Mouse (Mus musculus): ENCODE results near the gene Ndufb10. TPM values are rescaled to one million over a fixed set of nuclear protein-coding genes. Genes with fewer than 3 reads are reported as not detected.

The Ndufb10 gene
- total RNA-seq, 2 experiments from 2014 or later, result 74.1 to 124 TPM

DNA sequence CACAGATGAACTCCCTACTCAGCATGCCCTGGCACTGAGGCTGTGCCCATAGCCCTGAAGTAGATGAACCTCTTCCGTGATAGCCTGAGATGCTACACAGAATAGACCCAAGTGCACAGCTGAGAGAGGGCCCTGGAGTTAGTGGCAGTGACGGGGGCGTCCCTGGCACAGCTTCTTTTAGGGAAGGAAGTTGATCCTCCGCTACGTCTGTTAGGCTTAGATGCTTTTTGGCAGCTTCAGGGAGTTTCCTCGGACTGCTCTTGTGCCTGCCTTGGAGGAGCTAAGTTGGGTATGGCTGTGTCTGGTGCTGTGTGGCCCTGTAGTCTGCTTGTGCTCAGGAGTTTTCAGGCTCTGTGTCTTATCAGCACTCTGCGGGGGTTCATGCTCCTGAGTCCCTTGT, 50.0 kb downstream of the Ndufb10 start:
- ATAC-seq (replicated peaks; ENCODE audit: low FRiP score, poor library complexity, severe bottlenecking), result no peak

DNA sequence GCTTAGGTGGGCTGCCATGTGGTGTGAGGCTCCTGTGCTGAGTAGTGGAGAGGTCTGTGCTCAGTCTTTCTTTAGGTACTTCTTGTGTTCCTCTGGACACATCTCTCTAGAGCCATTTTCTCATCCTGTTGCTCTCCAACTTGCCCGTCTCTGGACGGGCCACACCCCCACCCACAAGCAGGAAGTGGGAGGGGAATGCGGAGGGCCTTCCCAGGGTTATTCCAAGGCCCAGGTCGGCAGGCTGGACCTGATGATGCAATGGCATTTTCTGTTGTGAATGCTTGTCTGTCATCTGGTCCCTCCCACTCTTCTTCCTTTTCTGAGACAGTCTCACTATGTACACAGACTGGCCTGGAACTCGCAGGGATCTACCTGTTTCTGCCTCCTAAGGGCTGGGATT, 52.1 kb downstream of the Ndufb10 start:
- ATAC-seq (replicated peaks; ENCODE audit: low FRiP score, poor library complexity, severe bottlenecking), result no peak

Other genes starting within 250 kb of the Ndufb10 start
- gene Mlst8, start 245.4 kb downstream of the Ndufb10 start, total RNA-seq (2015; ENCODE audit: low replicate concordance), result 5.9 and 15.8 TPM in 2 replicates
- 5.5 and 8.2 TPM in 2 replicates for gene Mlst8, start 245.4 kb downstream of the Ndufb10 start, total RNA-seq (2017; ENCODE audit: low replicate concordance)
- not detected in 2 replicates for gene Caskin1, start 235.9 kb downstream of the Ndufb10 start, total RNA-seq (2015; ENCODE audit: low replicate concordance)
- gene Caskin1, start 235.9 kb downstream of the Ndufb10 start, total RNA-seq (2017; ENCODE audit: low replicate concordance), result not detected in 2 replicates
- 11.9 and 13.2 TPM in 2 replicates for gene Traf7, start 196.5 kb downstream of the Ndufb10 start, total RNA-seq (2015; ENCODE audit: low replicate concordance)
- 24.2 and 45.2 TPM in 2 replicates for gene Traf7, start 196.5 kb downstream of the Ndufb10 start, total RNA-seq (2017; ENCODE audit: low replicate concordance)
- not detected in 2 replicates for gene Rab26, start 190.3 kb downstream of the Ndufb10 start, total RNA-seq (2015; ENCODE audit: low replicate concordance)
- not detected in 2 replicates for gene Rab26, start 190.3 kb downstream of the Ndufb10 start, total RNA-seq (2017; ENCODE audit: low replicate concordance)
- 1.5 and 6.1 TPM in 2 replicates for gene Pkd1, start 174.6 kb downstream of the Ndufb10 start, total RNA-seq (2015; ENCODE audit: low replicate concordance)
- 3.8 and 16.2 TPM in 2 replicates for gene Pkd1, start 174.6 kb downstream of the Ndufb10 start, total RNA-seq (2017; ENCODE audit: low replicate concordance)
- 16.3 and 75.9 TPM in 2 replicates for gene Tsc2, start 91.8 kb downstream of the Ndufb10 start, total RNA-seq (2015; ENCODE audit: low replicate concordance)
- gene Tsc2, start 91.8 kb downstream of the Ndufb10 start, total RNA-seq (2017; ENCODE audit: low replicate concordance), result 8.6 and 9.0 TPM in 2 replicates
- 1.0 TPM in 1 of 2 replicates, not detected in the other for gene Nthl1, start 91.8 kb downstream of the Ndufb10 start, total RNA-seq (2015; ENCODE audit: low replicate concordance)
- gene Nthl1, start 91.8 kb downstream of the Ndufb10 start, total RNA-seq (2017; ENCODE audit: low replicate concordance), result 0.56 and 0.85 TPM in 2 replicates
- gene Slc9a3r2, start 74.2 kb downstream of the Ndufb10 start, total RNA-seq (2015; ENCODE audit: low replicate concordance), result 0.38 TPM in 1 of 2 replicates, not detected in the other
- 0.56 and 1.8 TPM in 2 replicates for gene Slc9a3r2, start 74.2 kb downstream of the Ndufb10 start, total RNA-seq (2017; ENCODE audit: low replicate concordance)
- not detected in 2 replicates for gene Npw, start 66.0 kb downstream of the Ndufb10 start, total RNA-seq (2015; ENCODE audit: low replicate concordance)
- not detected in 2 replicates for gene Npw, start 66.0 kb downstream of the Ndufb10 start, total RNA-seq (2017; ENCODE audit: low replicate concordance)
- 3.7 and 7.9 TPM in 2 replicates for gene Zfp598, start 54.8 kb downstream of the Ndufb10 start, total RNA-seq (2015; ENCODE audit: low replicate concordance)
- gene Zfp598, start 54.8 kb downstream of the Ndufb10 start, total RNA-seq (2017; ENCODE audit: low replicate concordance), result 4.0 and 4.3 TPM in 2 replicates
- gene Syngr3, start 34.5 kb downstream of the Ndufb10 start, total RNA-seq (2015; ENCODE audit: low replicate concordance), result not detected in 2 replicates
- not detected in 2 replicates for gene Syngr3, start 34.5 kb downstream of the Ndufb10 start, total RNA-seq (2017; ENCODE audit: low replicate concordance)
- 2.7 and 6.3 TPM in 2 replicates for gene Gfer, start 28.3 kb downstream of the Ndufb10 start, total RNA-seq (2015; ENCODE audit: low replicate concordance)
- gene Gfer, start 28.3 kb downstream of the Ndufb10 start, total RNA-seq (2017; ENCODE audit: low replicate concordance), result 3.0 and 7.2 TPM in 2 replicates
- gene Noxo1, start 28.2 kb downstream of the Ndufb10 start, total RNA-seq (2015; ENCODE audit: low replicate concordance), result not detected in 2 replicates
- not detected in 2 replicates for gene Noxo1, start 28.2 kb downstream of the Ndufb10 start, total RNA-seq (2017; ENCODE audit: low replicate concordance)
- 0.58 and 5.9 TPM in 2 replicates for gene Tbl3, start 16.8 kb downstream of the Ndufb10 start, total RNA-seq (2015; ENCODE audit: low replicate concordance)
- gene Tbl3, start 16.8 kb downstream of the Ndufb10 start, total RNA-seq (2017; ENCODE audit: low replicate concordance), result 4.3 and 11.9 TPM in 2 replicates
- not detected in 2 replicates for gene Rnf151, start 6.4 kb downstream of the Ndufb10 start, total RNA-seq (2015; ENCODE audit: low replicate concordance)
- not detected in 2 replicates for gene Rnf151, start 6.4 kb downstream of the Ndufb10 start, total RNA-seq (2017; ENCODE audit: low replicate concordance)
- 1,254 and 1,636 TPM in 2 replicates for gene Rps2, start 6.4 kb downstream of the Ndufb10 start, total RNA-seq (2015; ENCODE audit: low replicate concordance)
- gene Rps2, start 6.4 kb downstream of the Ndufb10 start, total RNA-seq (2017; ENCODE audit: low replicate concordance), result 281 and 355 TPM in 2 replicates
- not detected in 2 replicates for gene Rpl3l, start 3.3 kb upstream of the Ndufb10 start, total RNA-seq (2015; ENCODE audit: low replicate concordance)
- gene Rpl3l, start 3.3 kb upstream of the Ndufb10 start, total RNA-seq (2017; ENCODE audit: low replicate concordance), result not detected in 2 replicates
- gene Msrb1, start 12.2 kb upstream of the Ndufb10 start, total RNA-seq (2015; ENCODE audit: low replicate concordance), result 177 and 224 TPM in 2 replicates
- gene Msrb1, start 12.2 kb upstream of the Ndufb10 start, total RNA-seq (2017; ENCODE audit: low replicate concordance), result 42.8 and 97.5 TPM in 2 replicates
- not detected in 2 replicates for gene Hs3st6, start 28.5 kb upstream of the Ndufb10 start, total RNA-seq (2015; ENCODE audit: low replicate concordance)
- gene Hs3st6, start 28.5 kb upstream of the Ndufb10 start, total RNA-seq (2017; ENCODE audit: low replicate concordance), result not detected in 2 replicates
- not detected in 2 replicates for gene Meiob, start 79.8 kb upstream of the Ndufb10 start, total RNA-seq (2015; ENCODE audit: low replicate concordance)
- not detected in 2 replicates for gene Meiob, start 79.8 kb upstream of the Ndufb10 start, total RNA-seq (2017; ENCODE audit: low replicate concordance)
- gene Hagh, start 115.7 kb upstream of the Ndufb10 start, total RNA-seq (2015; ENCODE audit: low replicate concordance), result 191 and 222 TPM in 2 replicates
- gene Hagh, start 115.7 kb upstream of the Ndufb10 start, total RNA-seq (2017; ENCODE audit: low replicate concordance), result 223 and 230 TPM in 2 replicates
- gene Fahd1, start 125.9 kb upstream of the Ndufb10 start, total RNA-seq (2015; ENCODE audit: low replicate concordance), result 58.0 and 66.9 TPM in 2 replicates
- gene Fahd1, start 125.9 kb upstream of the Ndufb10 start, total RNA-seq (2017; ENCODE audit: low replicate concordance), result 71.4 and 87.7 TPM in 2 replicates
- not detected in 2 replicates for gene Igfals, start 141.5 kb upstream of the Ndufb10 start, total RNA-seq (2015; ENCODE audit: low replicate concordance)
- gene Igfals, start 141.5 kb upstream of the Ndufb10 start, total RNA-seq (2017; ENCODE audit: low replicate concordance), result 0.17 TPM in 1 of 2 replicates, not detected in the other
- gene Nubp2, start 161.9 kb upstream of the Ndufb10 start, total RNA-seq (2015; ENCODE audit: low replicate concordance), result 25.4 and 31.6 TPM in 2 replicates
- gene Nubp2, start 161.9 kb upstream of the Ndufb10 start, total RNA-seq (2017; ENCODE audit: low replicate concordance), result 10.6 and 11.4 TPM in 2 replicates
- 20.4 and 49.3 TPM in 2 replicates for gene Spsb3, start 162.2 kb upstream of the Ndufb10 start, total RNA-seq (2015; ENCODE audit: low replicate concordance)
- gene Spsb3, start 162.2 kb upstream of the Ndufb10 start, total RNA-seq (2017; ENCODE audit: low replicate concordance), result 28.2 and 35.1 TPM in 2 replicates
- 7.1 and 8.6 TPM in 2 replicates for gene Eme2, start 170.6 kb upstream of the Ndufb10 start, total RNA-seq (2015; ENCODE audit: low replicate concordance)
- 10.9 and 12.4 TPM in 2 replicates for gene Eme2, start 170.6 kb upstream of the Ndufb10 start, total RNA-seq (2017; ENCODE audit: low replicate concordance)
- gene Mrps34, start 170.6 kb upstream of the Ndufb10 start, total RNA-seq (2015; ENCODE audit: low replicate concordance), result 4.8 and 7.1 TPM in 2 replicates
- 2.0 and 5.0 TPM in 2 replicates for gene Mrps34, start 170.6 kb upstream of the Ndufb10 start, total RNA-seq (2017; ENCODE audit: low replicate concordance)
- gene Nme3, start 172.0 kb upstream of the Ndufb10 start, total RNA-seq (2015; ENCODE audit: low replicate concordance), result 15.0 and 18.3 TPM in 2 replicates
- gene Nme3, start 172.0 kb upstream of the Ndufb10 start, total RNA-seq (2017; ENCODE audit: low replicate concordance), result 29.1 and 32.2 TPM in 2 replicates
- gene Mapk8ip3, start 212.5 kb upstream of the Ndufb10 start, total RNA-seq (2015; ENCODE audit: low replicate concordance), result 42.7 and 48.3 TPM in 2 replicates
- 109 and 222 TPM in 2 replicates for gene Mapk8ip3, start 212.5 kb upstream of the Ndufb10 start, total RNA-seq (2017; ENCODE audit: low replicate concordance)
- 20.8 and 28.6 TPM in 2 replicates for gene Jpt2, start 236.2 kb upstream of the Ndufb10 start, total RNA-seq (2015; ENCODE audit: low replicate concordance)
- 22.9 and 40.1 TPM in 2 replicates for gene Jpt2, start 236.2 kb upstream of the Ndufb10 start, total RNA-seq (2017; ENCODE audit: low replicate concordance)